ENCODE assay signal across 8 mouse cellular contexts in genomic region chr10:7832171-7832676, GRCm38 (mm10). TPM values are rescaled to one million over a fixed set of nuclear protein-coding genes. Genes with fewer than 3 reads are reported as not detected.
DNase-seq lines count a peak whose midpoint lies in the region; TF ChIP-seq lines count a peak whose summit lies in the region.

Gene Zc3h12d (plus strand): TSS chr10:7832470.

- no peak within 1 kb of the TSS for H3K27ac ChIP-seq in ES-E14 (ENCODE audit: insufficient read depth, low read depth, low read length, poor library complexity, severe bottlenecking)

- H3K4me3 ChIP-seq in ES-E14 (ENCODE audit: insufficient read depth in 1 of 2, low read depth in 1 of 2, low read length in 2 of 2, poor library complexity in 1 of 2, severe bottlenecking in 1 of 2) = peak within 1 kb of the TSS; percentile 4 to 34; a peak in 3 of 4 replicates
- peak within 1 kb of the TSS; percentile 85 for H3K4me3 ChIP-seq in megakaryocyte, embryonic 14.5 days (replicated peaks)

- no peak for DNase-seq in ES-E14 (ENCODE audit: low read depth, low spot score)
- peak; percentile 5 for DNase-seq in embryo, embryonic 11.5 days (ENCODE audit: low read depth, low spot score)
- peak; percentile 30 to 44 for DNase-seq in heart, postnatal 36 days
- DNase-seq in kidney, postnatal 4 days = peak; percentile 47 to 66
- DNase-seq in spleen, postnatal 4 days (ENCODE audit: low spot score in 2 of 2) = peak; percentile 46 to 70
- no peak for DNase-seq in cerebellum, postnatal 4 days (ENCODE audit: low spot score in 2 of 2)
- no peak for DNase-seq in cerebellum, adult 9-11 months

- no peaks in the 10 kb centered on the region for H3K9me3 ChIP-seq in ES-E14 (ENCODE audit: control insufficient read depth, insufficient read depth, low read depth, low read length)
- H3K9me3 ChIP-seq in megakaryocyte, embryonic 14.5 days = no peaks in the 10 kb centered on the region

- intact Hi-C loops in heart, postnatal 36 days (cut with DNase I) = no loop called here

- in situ Hi-C loops in ES-E14 (cut with MboI; ENCODE audit: low sequenced_read_pairs in 2 of 2, unreplicated experiment in 2 of 2) = no loop called here

- H3K9ac ChIP-seq in ES-E14 (ENCODE audit: insufficient read depth, low read depth, low read length, poor library complexity, severe bottlenecking) = no peak within 1 kb of the TSS

- no peaks in the 10 kb centered on the region; a peak in 1 of 4 replicates for H3K4me1 ChIP-seq in ES-E14 (ENCODE audit: control insufficient read depth in 2 of 2, insufficient read depth in 2 of 2, low read length in 2 of 2, poor library complexity in 1 of 2)
- H3K4me1 ChIP-seq in megakaryocyte, embryonic 14.5 days = peaks cover 10% of the 10 kb centered on the region

- H3K27me3 ChIP-seq in megakaryocyte, embryonic 14.5 days (replicated peaks) = peaks cover 49% of the 10 kb centered on the region

- H3K36me3 ChIP-seq in ES-E14 (ENCODE audit: control insufficient read depth, insufficient read depth, low read length, poor library complexity, severe bottlenecking) = no peaks in the 10 kb centered on the region
- H3K36me3 ChIP-seq in megakaryocyte, embryonic 14.5 days (replicated peaks; ENCODE audit: low read length) = no peaks in the 10 kb centered on the region

TF ChIP-seq in ES-E14, 5 proteins besides CTCF, POLR2A, EP300 and RAD21:
- no peak for TF ChIP-seq ZNF384 (IDR thresholded peaks at IDR 0.05; ENCODE audit: low read depth, low read length)

RNA-seq across cellular contexts. Expression of gene Zc3h12d, which starts in this region (rescaled TPM):
- total RNA-seq in ES-E14 (2012; rRNA removed) = 0.04 and 0.11 TPM in 2 replicates
- under 1 TPM; 0.38 to 0.42 TPM for total RNA-seq in heart, postnatal 36 days (2021)
- 0.34 and 0.40 TPM in 2 replicates for polyA plus RNA-seq in megakaryocyte, embryonic 14.5 days (2012; ENCODE audit: insufficient read depth, low replicate concordance)

Comparison
In these comparisons a context has a peak if more than half of its experiments do, and no peak if none do; other contexts are left out.
1. Peak in DNase-seq in heart, postnatal 36 days; RNA of the gene not detected or under 1 TPM.
2. DNase-seq: peak in embryo, embryonic 11.5 days (single experiment), kidney, postnatal 4 days (2 of 2) and spleen, postnatal 4 days (2 of 2); none in ES-E14 (single experiment), cerebellum, postnatal 4 days (0 of 2) and cerebellum, adult 9-11 months (single experiment).